Mouse (Mus musculus): ENCODE data around the gene Gm28230. TPM values are rescaled to one million over a fixed set of nuclear protein-coding genes. Genes with fewer than 3 reads are reported as not detected.

Gm28230 gene
- polyA plus RNA-seq, 1 experiment from 2014 or later: not detected

DNA sequence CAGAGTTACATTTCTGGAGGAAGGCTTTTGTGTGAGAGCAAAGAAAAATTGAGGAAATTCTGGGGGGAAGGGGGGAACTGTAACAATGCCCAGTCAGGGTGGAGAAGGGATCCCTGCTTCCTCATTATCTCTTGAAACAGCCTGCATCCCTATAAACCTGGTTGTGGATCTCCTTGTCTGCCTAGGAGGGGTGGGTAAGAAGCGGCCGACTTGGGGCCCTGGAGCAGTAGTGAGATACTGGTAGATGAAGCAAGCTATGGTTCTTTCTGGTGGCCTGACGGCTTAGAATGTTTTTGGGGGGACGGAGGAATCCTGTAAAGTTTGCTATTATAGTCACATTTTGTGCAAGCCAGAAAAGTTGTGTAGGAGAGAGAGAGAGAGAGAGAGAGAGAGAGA lies 33.1 kb upstream of the Gm28230 start:
- ATAC-seq (ENCODE audit: insufficient read depth, low FRiP score, low read depth): no peak
- Histone ChIP-seq H3K36me3 (no peaks in the 10 kb centered on the region), H3K27me3 (replicated peaks) (peaks cover 96% of the 10 kb centered on the region), H3K4me3 (replicated peaks) (no peak overlapping the region), H3K9ac (no peak overlapping the region), H3K4me1 (peaks cover 14% of the 10 kb centered on the region), H3K4me2 (no peak overlapping the region), H3K27ac (no peak overlapping the region), H3K9me3 (no peaks in the 10 kb centered on the region)
- 8% methylated on average over 4 of the region's 4 CpGs for WGBS

DNA sequence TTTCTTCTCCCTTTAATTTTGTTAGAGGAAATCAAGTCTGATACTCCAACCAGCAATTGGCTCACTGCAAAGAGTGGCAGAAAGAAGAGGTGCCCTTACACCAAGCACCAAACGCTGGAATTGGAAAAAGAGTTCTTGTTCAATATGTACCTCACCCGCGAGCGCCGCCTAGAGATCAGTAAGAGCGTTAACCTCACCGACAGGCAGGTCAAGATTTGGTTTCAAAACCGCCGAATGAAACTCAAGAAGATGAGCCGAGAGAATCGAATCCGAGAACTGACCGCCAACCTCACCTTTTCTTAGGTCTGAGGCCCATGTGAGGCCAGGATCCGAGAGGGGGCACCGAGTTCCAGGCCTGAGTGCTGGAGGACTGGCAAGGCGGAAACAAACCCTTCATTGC lies 32.5 kb upstream of the Gm28230 start:
- ATAC-seq (ENCODE audit: insufficient read depth, low FRiP score, low read depth): no peak
- H3K4me1 ChIP-seq: peaks cover 16% of the 10 kb centered on the region
- H3K27me3 ChIP-seq (replicated peaks): peaks cover 96% of the 10 kb centered on the region
- no peak overlapping the region for H3K4me2 ChIP-seq
- H3K4me3 ChIP-seq (replicated peaks): no peak overlapping the region
- H3K9me3 ChIP-seq: no peaks in the 10 kb centered on the region
- H3K9ac ChIP-seq: no peak overlapping the region
- no peaks in the 10 kb centered on the region for H3K36me3 ChIP-seq
- no peak overlapping the region for H3K27ac ChIP-seq
- WGBS: 3% methylated on average over 16 of the region's 16 CpGs

DNA sequence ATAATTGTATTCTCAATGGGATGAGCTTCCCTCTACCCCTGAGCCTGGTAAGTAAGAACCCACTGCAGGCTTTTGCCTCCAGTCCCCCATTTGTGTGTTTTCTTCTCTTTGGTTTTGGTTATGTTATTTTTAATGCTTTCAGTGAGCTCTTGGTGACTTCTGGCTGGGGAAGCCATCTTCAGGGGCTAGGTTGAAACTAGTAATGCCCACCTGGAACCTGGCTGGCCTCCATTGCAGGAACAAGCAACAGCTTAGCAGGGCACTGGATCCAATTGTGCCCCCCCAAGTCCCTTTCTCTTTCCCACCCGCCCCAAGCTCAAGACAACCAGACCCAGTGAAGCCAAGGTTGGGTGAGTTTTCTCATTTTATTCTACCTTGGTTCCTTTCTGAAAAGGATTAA lies 31.1 kb upstream of the Gm28230 start:
- peaks cover 98% of the 10 kb centered on the region for H3K27me3 ChIP-seq (replicated peaks)
- no peaks in the 10 kb centered on the region for H3K36me3 ChIP-seq
- H3K4me3 ChIP-seq (replicated peaks): no peak overlapping the region
- WGBS: 26% methylated on average over 1 of the region's 1 CpGs
- no peaks in the 10 kb centered on the region for H3K9me3 ChIP-seq
- no peak for ATAC-seq (ENCODE audit: insufficient read depth, low FRiP score, low read depth)
- no peak overlapping the region for H3K27ac ChIP-seq
- H3K9ac ChIP-seq: no peak overlapping the region
- peaks cover 16% of the 10 kb centered on the region for H3K4me1 ChIP-seq
- no peak overlapping the region for H3K4me2 ChIP-seq

DNA sequence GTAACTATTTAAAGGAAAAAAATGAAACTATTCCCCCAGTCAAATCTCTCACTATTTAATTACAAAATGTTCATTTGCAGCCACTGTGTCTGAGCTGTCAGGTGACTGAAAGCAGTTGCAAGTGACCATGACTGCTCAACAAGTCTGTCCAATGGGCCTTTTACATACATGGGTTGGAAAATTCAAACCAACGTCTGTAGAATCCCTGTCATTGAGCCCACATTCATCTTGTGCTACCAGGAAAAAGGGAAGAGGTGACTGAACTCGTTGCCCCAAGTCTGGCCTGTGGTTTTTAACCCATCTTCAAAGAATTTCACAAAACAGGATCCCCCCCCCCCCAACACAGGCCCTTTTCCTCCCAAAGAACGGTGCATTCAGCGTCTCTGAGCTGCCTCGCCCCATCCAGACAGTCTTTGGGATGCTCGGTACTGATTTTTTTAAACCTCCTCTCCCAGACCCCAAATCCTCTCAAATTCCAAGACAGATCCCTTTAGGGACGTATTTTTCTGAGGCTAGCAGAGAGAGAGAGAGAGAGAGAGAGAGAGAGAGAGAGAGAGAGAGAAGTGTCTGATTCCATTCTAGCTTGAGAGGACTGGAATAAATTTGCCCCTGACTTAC lies 30.6 kb upstream of the Gm28230 start:
- Histone ChIP-seq H3K36me3 (no peaks in the 10 kb centered on the region), H3K9me3 (no peaks in the 10 kb centered on the region), H3K9ac (no peak overlapping the region), H3K27me3 (replicated peaks) (peaks cover 100% of the 10 kb centered on the region), H3K27ac (no peak overlapping the region), H3K4me2 (no peak overlapping the region), H3K4me3 (replicated peaks) (no peak overlapping the region), H3K4me1 (peaks cover 16% of the 10 kb centered on the region)
- 3% methylated on average over 7 of the region's 7 CpGs for WGBS
- ATAC-seq (ENCODE audit: insufficient read depth, low FRiP score, low read depth): no peak

DNA sequence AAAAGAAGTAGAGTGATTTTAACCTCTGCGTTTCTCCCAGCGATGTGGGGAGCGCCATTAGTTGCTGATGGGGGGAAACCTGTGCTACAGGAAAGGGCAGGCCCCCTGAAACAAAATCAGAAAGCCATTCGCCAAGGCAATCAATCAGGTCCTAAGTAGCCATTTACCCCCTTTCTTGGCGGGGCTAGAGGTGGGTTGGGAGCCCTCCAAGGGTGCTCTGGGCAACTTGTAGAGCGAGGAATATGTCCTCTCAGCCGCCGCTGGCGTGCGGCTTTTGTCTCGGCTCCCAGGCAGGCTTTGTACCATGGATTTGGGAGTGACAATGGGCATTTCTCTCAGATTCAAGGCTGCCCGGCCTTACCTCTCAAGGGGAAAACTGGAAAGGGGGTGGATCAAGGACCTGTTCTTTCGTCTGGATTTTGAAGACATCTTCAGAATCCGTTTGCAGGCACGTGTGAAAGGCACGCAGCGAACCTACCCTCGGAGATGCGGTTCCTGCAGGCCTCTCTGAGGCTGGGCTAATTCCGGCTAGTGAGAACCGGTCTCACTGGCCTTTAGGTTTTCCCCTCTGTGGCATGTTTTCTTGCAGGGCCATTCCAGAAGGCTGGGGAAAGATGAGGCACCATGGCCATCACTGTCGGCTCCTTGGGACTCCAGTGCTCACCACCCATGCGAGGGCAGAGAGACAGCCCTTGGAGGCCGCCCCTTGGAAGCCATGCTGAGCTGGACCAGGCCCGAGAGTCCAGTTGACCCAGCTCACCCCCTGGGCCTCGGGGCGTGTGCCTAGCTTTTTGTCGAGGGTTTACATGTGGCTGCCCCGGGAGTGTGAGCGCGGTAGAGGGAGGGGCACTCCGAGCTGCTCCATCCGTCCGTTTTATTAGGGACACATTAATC lies 29.8 kb upstream of the Gm28230 start:
- H3K27ac ChIP-seq: no peak overlapping the region
- no peak overlapping the region for H3K4me2 ChIP-seq
- H3K9me3 ChIP-seq: no peaks in the 10 kb centered on the region
- peaks cover 12% of the 10 kb centered on the region for H3K4me1 ChIP-seq
- ATAC-seq (ENCODE audit: insufficient read depth, low FRiP score, low read depth): no peak
- WGBS: 2% methylated on average over 34 of the region's 34 CpGs
- peaks cover 97% of the 10 kb centered on the region for H3K27me3 ChIP-seq (replicated peaks)
- H3K9ac ChIP-seq: no peak overlapping the region
- no peak overlapping the region for H3K4me3 ChIP-seq (replicated peaks)
- H3K36me3 ChIP-seq: no peaks in the 10 kb centered on the region

DNA sequence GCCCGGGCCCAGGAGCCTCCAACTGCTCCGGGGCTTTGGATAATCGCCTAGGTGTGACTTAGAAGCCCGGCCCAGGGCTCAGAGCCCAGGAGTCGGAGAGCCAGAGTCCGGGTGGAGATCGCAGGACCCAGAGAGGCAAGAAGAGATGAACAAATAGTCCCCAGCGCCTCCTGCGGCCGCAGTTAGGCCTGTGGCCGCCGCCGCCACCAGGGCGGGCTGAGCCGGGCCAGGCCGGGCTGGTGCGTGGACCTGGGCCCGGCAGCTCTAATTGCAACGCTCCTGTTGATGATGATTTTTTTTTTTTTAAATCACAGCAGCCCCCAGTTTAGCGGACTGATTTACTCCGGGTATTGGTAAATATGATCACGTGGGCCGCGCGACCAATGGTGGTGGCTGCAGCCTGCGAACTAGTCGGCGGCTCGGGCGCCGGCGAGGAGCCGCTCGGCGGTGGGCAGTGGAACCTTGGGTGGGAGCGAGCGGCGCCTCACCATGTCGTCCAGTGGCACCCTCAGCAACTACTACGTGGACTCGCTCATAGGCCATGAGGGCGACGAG lies 28.9 kb upstream of the Gm28230 start, which contains the start of gene Hoxd9:
Hoxd9 (plus strand) TSS at position 161 of the 555 bp plus-strand sequence.
- Histone ChIP-seq H3K27ac (no peak within 1 kb of the TSS), H3K4me2 (peak within 1 kb of the TSS; percentile 56), H3K36me3 (no peaks in the 10 kb centered on the region), H3K4me1 (peaks cover 12% of the 10 kb centered on the region), H3K9ac (no peak within 1 kb of the TSS), H3K4me3 (replicated peaks) (peak within 1 kb of the TSS; percentile 34), H3K9me3 (no peaks in the 10 kb centered on the region), H3K27me3 (replicated peaks) (peaks cover 93% of the 10 kb centered on the region)
- 2% methylated on average over 43 of the region's 43 CpGs for WGBS
- 0 out of 2 replicates have a peak, but pooled peaks have one; percentile 14 for ATAC-seq (ENCODE audit: insufficient read depth, low FRiP score, low read depth)

DNA sequence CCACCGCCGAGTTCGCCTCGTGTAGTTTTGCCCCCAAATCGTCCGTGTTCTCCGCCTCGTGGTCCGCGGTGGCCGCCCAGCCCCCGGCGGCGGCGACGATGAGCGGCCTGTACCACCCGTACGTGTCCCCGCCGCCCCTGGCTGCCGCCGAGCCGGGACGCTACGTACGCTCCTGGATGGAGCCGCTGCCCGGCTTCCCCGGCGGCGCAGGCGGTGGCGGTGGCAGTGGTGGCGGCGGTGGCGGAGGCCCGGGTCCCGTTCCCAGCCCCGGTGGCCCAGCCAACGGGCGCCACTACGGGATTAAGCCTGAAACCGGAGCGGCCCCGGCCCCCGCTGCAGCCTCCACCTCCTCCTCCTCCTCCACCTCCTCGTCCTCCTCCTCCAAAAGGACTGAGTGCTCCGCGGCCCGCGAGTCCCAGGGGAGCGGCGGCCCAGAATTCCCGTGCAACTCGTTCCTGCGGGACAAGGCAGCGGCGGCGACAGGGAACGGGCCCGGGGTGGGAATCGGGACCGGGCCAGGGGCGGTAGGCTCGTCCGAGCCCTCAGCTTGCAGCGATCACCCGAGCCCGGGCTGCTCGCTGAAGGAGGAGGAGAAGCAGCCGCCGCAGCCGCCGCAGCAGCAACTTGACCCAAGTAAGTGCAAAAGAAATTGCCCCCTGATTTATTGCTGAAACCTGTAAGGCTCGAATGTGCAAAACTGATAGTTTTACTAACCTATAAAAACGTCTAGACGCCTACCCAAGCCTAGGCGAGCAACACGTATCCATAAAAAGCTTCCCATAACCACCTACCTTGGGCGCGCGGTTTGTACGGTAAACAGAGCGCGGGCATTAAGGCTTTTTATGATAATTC lies 28.1 kb upstream of the Gm28230 start:
- no peak for ATAC-seq (ENCODE audit: insufficient read depth, low FRiP score, low read depth)
- Histone ChIP-seq H3K4me3 (replicated peaks) (peak overlapping the region; percentile 34), H3K36me3 (no peaks in the 10 kb centered on the region), H3K27me3 (replicated peaks) (peaks cover 93% of the 10 kb centered on the region), H3K9me3 (no peaks in the 10 kb centered on the region), H3K4me2 (peak overlapping the region; percentile 56), H3K9ac (no peak overlapping the region), H3K27ac (no peak overlapping the region), H3K4me1 (peaks cover 12% of the 10 kb centered on the region)
- 1% methylated on average over 70 of the region's 86 CpGs for WGBS

DNA sequence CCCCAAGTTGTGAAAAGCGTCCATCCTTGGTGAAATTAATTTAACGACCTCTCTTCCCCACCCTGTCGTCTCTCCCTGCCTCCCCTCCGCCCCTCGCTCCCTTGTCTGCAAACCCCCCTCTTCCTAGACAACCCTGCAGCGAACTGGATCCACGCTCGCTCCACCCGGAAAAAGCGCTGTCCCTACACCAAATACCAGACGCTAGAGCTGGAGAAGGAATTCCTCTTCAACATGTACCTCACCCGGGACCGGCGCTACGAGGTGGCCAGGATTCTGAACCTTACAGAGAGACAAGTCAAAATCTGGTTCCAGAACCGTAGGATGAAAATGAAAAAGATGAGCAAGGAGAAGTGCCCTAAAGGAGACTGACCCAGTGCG lies 27.5 kb upstream of the Gm28230 start:
- no peak overlapping the region; the same call in 1 of the 2 replicates for H3K4me2 ChIP-seq
- H3K27ac ChIP-seq: no peak overlapping the region
- no peak overlapping the region for H3K4me3 ChIP-seq (replicated peaks)
- H3K9ac ChIP-seq: no peak overlapping the region
- no peaks in the 10 kb centered on the region for H3K36me3 ChIP-seq
- H3K9me3 ChIP-seq: no peaks in the 10 kb centered on the region
- no peak for ATAC-seq (ENCODE audit: insufficient read depth, low FRiP score, low read depth)
- peaks cover 93% of the 10 kb centered on the region for H3K27me3 ChIP-seq (replicated peaks)
- peaks cover 12% of the 10 kb centered on the region for H3K4me1 ChIP-seq
- 3% methylated on average over 17 of the region's 17 CpGs for WGBS

DNA sequence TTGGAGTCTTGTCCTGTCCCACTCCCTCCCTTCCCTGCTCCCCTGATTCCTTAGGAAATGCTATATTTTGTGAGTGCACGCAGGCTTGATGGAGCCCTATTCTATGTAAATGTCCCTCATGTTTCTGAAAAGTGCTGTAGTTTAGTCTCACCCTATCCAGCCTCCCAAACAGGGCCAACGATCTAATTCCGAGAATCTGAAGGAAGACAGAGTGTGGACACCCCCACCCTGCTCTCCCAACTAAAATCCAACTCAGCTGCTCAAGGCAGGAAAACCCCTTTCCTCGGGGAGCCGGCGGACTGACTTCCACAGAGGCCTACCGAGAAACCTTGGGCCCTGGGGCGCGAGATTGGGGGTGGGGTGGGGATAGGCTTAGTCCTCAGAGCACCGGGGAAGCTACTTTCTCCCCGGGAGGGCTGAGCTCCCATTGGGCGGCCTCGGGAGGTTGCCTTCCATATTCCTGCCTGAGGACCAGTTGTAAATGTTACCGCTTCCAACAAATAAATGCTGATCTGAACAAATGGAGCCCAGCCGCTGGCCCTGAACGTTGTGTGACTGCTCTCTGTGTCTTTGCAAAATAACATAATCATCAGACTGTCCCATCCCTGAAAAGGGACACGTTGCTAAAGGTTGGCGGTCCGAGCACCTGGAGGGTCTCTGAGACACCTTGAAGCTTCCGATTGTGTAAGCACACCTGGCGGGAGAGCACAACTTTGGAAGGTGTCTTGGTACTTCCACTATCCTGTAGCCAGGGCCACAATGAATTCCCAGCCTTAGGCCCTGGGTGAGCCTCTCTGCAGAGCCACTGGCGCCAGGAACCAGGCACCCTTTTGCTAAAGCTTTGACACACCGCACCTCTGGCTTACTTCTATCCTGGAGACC lies 26.6 kb upstream of the Gm28230 start:
- WGBS: 9% methylated on average over 23 of the region's 23 CpGs

DNA sequence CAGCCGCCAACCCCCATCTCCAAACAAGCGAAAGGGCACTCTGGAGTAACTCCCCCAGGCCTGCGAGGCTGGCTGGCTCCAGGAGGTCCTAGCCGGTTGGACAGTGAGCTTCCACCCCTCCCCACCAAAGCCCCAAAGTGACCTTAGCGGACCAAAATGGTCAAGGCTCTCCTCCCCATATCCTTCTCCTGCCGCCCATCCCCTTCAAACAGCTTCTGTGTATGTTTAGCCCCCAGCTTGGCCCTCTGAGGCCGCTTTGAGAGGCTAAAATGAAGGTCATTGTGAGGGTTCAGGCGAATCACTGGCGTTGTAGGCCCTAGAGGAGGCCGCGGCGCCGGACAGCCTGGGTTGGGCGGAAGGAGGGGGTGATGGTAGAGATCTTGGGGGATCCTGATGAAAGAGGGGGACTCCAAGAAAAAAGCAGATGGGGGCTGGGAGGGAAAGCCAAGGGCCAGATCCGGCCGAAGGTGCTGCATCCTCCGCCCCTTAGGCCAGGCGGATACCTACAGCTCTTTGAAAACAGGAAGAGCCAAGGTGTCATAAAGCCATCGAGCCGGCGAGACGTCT lies 25.9 kb upstream of the Gm28230 start:
- Histone ChIP-seq H3K4me3 (replicated peaks) (no peak overlapping the region), H3K36me3 (no peaks in the 10 kb centered on the region), H3K9ac (no peak overlapping the region), H3K27ac (no peak overlapping the region), H3K4me1 (peaks cover 24% of the 10 kb centered on the region), H3K4me2 (no peak overlapping the region), H3K9me3 (no peaks in the 10 kb centered on the region), H3K27me3 (replicated peaks) (peaks cover 93% of the 10 kb centered on the region)
- ATAC-seq (ENCODE audit: insufficient read depth, low FRiP score, low read depth): no peak
- 8% methylated on average over 21 of the region's 22 CpGs for WGBS

More for the DNA sequence above, 26.6 kb upstream of the Gm28230 start:
- no peaks in the 10 kb centered on the region for H3K9me3 ChIP-seq
- H3K27me3 ChIP-seq (replicated peaks): peaks cover 93% of the 10 kb centered on the region
- H3K9ac ChIP-seq: no peak overlapping the region
- peaks cover 17% of the 10 kb centered on the region for H3K4me1 ChIP-seq
- H3K4me3 ChIP-seq (replicated peaks): no peak overlapping the region
- no peak for ATAC-seq (ENCODE audit: insufficient read depth, low FRiP score, low read depth)
- H3K4me2 ChIP-seq: no peak overlapping the region
- no peaks in the 10 kb centered on the region for H3K36me3 ChIP-seq
- no peak overlapping the region for H3K27ac ChIP-seq
